Mouse (Mus musculus) inflammation-experienced regulatory T-cells (primary cell): ENCODE measurements around the gene Nsrp1. TPM values are rescaled to one million over a fixed set of nuclear protein-coding genes. Genes with fewer than 3 reads are reported as not detected.

Source experiments
- polyA plus RNA-seq, 2 experiments: library from polyadenylated mRNA; unstranded; fragments of 100-300 nt; shearing (Covaris generic); gene quantifications; one replicate each; pipeline ENCODE4 v1.2.1; 2017

Nsrp1 gene
- polyA plus RNA-seq, result 10 to 100 TPM; 37.9 to 42.1 TPM

GRCm38 (mm10) chr11:77078273-77079134 lies at the start of gene Nsrp1:
Gene Nsrp1, minus strand, starts transcription at chr11:77078435.

GRCm38 (mm10) chr11:76997916-76998704 lies 80.1 kb downstream of the Nsrp1 start, which contains the start of gene Slc6a4:
Gene Slc6a4, plus strand, starts transcription at chr11:76998603.

Other genes with a start within 250 kb of the Nsrp1 start
- gene Cpd, start 231.4 kb downstream of the Nsrp1 start, polyA plus RNA-seq, result 10 to 100 TPM in 1 of 2 experiments, 1 to 10 TPM in 1; 5.0 to 11.7 TPM
- gene Tmigd1, start 176.3 kb downstream of the Nsrp1 start, polyA plus RNA-seq, result under 1 TPM in 1 of 2 experiments, not detected in 1; 0.39 TPM
- gene Blmh, start 153.6 kb downstream of the Nsrp1 start, polyA plus RNA-seq, result 10 to 100 TPM; 58.3 to 66.2 TPM
- gene Slc6a4, start 79.8 kb downstream of the Nsrp1 start, polyA plus RNA-seq, result 1 to 10 TPM in 1 of 2 experiments, under 1 TPM in 1; 0.64 to 2.6 TPM
- gene Efcab5, start 110.5 kb upstream of the Nsrp1 start, polyA plus RNA-seq, result 1 to 10 TPM in 1 of 2 experiments, under 1 TPM in 1; 0.54 to 1.3 TPM
- gene Ssh2, start 137.9 kb upstream of the Nsrp1 start, polyA plus RNA-seq, result 100 to 1,000 TPM; 101 to 111 TPM